Mouse (Mus musculus) cerebellum, postnatal 36 days (tissue): ENCODE measurements around the gene Rgcc.
A peak's percentile ranks its signal among the peaks of the same experiment; 100 is the strongest.

Source experiments
- DNase-seq, 2 experiments: peaks; one replicate each; pipeline ENCODE4 v3.0.0; 2021 to 2022; ENCODE audit warnings: mixed read lengths in 2 of 2

Rgcc gene

DNA sequence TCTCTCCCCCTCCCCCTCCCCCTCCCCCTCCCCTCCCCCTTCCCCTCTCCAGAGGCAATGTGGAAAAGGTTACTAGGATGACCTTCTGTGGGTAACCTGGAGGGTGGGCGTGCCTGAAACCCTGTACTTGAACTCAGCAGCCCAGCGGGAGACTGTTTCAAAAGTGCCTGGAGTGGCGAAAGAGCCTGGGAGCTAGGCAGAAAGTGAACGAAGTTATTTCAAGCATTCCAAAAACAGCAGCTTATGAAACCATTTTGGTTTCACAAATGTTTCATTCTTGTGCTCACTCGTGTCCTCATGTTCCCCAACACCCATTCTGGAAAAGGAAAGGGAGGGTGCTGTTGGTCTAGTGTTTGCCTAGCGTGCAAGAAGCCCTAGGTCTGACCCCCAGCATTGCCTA lies 1.6 kb downstream of the Rgcc start:
- DNase-seq = no peak

DNA sequence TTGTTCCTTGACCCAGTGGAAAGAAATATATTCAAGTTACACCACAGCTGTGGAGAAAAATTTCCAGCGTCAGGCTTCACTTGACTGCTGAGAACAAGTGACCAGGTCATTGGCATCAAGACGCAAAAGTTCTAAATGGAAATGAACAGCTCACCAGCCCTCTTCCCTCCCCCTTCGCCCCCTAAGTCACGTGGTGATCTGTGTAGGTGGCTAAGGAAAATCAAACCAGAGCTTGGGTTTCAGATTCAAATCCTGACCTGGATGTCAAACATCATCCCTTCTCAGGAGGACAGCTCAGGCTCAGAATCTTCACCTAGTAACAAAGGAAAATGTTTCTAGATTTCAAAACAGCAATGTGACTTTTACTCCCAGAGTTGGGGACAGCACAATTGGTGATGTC lies 2.2 kb downstream of the Rgcc start:
- DNase-seq = no peak

DNA sequence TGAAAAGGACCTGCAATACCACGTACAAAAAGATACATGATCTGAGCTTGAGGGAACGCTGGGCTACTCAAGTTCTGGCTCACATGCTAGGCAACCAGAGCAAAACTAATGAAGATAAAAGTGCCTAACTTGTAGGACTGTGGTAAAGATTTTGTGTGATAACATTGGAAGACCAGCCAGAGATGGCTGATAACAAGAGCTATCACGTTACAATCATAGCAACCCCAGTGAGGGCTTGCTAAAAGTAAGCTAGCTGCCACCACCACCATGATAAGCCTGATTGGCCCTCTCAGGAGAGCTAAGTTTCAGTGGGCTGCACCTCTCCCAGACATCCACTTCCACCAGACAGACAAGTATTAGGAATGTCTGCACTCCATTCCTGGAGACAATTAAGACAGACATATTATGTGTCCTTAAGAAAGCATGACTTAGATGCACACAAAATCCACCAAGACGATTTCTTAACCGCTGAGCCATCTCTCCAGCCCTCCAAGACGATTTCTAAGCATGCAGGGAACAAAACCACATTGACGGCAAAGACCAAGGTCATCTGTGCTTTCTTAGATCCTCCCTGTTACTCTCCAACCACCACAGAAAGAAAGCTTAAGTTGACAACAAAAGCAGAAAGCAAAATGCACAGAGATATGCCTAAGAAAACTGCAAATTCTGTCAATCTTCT lies 3.0 kb downstream of the Rgcc start:
- no peak for DNase-seq

DNA sequence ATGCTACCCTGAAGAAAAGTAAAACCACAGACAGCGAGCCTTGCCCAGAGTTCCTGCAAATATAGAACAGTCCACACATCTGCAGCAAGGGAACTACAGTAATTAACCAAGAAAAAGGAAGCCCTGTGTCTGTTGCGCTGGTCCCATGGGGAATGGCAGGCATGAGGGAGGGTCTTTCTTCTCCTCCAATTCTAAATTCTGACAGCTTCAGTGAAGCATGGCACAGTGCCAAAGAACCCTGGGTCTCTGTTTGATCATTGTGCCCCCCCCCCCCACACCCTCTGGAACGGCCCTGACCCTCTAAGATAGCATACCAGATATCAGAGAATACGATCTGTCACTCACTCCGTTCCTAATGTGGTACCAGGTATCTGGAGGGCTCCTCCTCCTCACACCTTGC lies 4.6 kb downstream of the Rgcc start:
- no peak for DNase-seq

DNA sequence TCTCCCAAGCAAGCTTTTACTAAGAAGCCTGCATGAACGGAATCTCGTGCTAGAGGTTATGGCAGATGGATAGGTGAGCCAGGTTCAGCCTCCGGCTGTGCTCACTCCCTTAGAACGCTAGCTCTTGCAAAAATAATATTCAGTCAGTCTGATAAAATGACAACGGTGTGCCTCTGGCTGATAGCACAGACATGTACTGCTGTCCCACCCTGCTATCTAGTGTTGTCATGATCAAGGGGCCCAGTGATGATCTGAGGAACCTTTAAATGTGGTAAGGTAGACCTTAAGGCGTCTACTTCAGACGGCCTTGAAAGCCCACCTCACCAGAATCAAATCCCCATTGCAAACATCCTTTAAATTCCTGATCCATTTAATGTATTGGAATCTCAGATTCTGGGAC lies 5.2 kb downstream of the Rgcc start:
- DNase-seq = no peak

DNA sequence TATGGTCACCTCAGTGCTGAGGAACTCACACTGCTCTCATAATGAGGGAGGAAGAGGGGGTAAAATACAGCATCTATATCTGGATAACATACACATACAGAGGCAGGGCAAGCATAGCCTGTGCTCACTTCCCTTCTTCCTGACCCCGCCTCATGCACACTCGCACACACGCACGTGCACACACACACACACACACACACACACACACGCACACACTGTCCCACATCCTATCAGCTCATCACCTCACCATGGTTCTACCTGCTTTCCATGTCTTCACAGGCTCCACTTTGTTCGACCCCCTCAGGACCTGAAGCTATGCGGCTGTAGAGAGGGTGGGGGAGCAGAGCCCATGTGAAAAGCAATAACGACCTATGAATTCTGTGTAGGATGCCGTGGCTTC lies 5.9 kb downstream of the Rgcc start:
- no peak for DNase-seq

DNA sequence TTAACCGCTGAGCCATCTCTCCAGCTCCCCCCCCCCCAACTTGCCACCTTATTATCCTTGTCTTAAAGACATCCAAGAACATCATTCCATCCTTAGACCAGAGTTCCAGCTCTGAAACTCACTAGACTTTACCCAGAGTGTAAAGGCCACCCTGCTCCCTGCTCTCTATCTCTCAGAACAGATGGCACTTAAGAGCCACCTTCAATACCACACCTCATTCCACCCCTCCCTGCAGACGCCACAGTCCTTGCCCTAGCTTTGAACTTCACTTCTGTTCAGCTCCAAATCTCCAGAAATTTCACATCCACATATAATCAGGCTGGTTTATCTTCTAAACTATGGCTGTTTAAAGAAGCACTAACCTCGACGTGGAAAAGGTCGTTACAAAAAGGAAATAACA lies 6.5 kb downstream of the Rgcc start:
- DNase-seq = no peak

DNA sequence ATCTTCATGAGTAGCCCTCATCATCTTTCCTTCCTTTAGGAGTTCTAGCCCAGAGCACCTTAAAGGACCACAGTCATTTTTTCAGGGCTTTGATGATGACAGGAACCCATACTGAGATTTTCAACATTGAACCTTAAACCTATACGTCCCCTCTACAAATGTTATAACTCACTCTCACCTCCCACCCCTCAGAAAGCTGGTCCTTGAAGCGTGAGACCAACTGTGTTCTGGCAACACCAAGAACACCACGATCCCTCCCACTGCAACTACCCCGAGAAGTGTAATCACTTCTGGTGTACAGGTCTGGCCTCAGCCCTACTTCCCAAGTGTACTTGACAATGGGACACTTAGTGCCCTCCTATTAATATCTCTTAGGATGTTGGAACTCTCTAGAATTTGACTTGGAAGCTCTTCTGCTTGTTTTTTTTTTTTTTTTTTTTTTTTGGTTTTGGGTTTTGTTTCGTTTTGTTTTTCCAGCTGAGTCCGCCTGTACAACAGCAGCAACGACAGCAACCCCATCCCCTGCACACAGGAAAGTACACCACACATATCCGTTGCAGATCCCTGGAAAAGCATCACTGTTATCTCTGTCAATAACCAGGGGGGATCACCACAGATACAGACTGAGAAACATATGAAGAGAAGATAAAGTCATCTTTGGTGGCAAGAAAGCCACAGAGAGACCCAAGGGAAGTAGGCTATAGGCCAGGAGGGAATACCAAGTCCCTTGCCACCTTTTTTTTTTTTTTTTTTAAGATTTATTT lies 7.2 kb downstream of the Rgcc start:
- DNase-seq = no peak

DNA sequence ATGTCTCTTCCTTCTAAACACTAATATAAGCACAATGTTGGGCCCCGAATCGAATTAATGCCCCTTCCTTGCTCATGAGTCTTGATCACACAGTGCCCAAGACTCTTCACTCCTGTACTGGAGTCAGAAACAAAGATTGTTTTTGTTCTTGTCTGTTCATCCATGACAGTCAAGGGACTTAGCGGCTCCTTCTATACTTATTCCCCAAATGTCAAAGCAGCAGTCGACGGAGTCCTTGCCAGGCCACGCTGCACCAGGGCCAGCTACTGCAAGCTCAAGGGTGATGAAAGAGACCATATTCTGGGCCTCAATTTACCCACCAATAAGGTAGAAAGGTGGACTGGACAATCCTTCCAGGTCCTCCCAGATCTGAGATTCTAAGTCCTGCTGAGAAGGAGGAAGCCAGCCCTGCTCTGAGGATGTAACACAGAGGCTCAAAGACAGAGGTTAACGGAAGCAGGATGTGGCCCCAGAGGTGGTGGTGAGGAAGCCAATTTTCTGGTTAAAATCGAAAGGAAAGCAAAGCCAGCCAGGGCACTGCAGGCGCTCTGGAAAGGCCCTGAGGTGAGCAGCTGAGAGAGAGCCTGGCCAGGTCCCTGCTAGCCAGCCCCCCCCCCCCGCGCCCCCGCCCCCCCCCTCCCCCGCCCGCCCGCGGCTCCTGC lies 8.2 kb downstream of the Rgcc start:
- peak; percentile 18 to 21 for DNase-seq

DNA sequence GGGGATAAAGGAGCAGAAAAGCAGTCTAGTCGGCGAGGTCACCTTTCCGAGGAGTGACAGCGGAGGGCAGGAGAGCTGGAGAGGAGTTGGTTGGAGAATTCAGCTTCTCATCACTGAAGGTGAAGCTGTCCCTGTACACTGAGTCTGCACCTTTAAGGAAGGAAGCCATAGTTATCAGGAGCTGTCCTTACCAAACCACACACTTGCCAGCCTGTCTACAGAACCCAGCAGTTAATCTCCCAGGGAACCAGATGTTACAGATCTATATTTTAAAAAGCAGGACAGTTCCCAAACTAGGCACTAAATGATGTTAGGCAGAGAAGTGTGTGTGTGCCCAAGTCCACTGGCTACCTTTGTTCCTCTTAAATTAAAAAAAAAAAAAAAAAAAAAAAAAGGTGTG lies 9.8 kb downstream of the Rgcc start:
- no peak for DNase-seq

DNA sequence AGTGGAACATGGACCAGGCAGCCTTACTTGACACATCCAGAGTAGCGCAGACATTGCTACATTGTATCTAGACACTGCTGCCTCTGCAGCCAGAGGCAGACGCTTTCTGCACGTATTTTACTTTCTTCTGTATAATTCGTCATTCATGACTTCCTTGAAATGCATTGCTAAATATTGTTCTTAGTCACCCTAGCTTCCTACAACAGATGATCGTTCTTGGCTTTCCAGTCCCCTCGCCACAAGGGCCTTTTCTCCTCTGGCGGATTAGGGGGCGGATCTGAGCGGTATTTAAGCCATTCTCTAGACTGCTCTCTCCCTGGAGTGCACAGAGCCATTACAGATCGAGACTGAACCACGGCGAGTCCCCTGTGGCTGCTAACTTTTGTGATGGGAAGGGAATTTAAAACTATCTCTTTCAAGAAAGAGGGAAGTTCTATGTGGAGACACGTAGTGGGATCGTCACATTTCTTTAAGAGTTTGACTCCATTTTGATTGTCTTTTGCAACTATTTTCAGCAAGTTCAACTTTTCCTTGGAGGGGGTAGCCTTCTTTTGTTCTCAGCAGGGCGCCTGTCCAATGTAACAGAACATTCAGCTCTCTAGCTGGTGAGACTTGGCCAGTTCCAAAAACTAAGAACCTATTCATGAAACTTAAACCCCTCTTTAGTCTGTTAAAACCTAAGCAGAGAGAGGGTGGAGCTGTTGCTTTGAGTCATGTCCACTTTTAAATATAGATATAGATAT lies 10.6 kb downstream of the Rgcc start:
- no peak for DNase-seq

DNA sequence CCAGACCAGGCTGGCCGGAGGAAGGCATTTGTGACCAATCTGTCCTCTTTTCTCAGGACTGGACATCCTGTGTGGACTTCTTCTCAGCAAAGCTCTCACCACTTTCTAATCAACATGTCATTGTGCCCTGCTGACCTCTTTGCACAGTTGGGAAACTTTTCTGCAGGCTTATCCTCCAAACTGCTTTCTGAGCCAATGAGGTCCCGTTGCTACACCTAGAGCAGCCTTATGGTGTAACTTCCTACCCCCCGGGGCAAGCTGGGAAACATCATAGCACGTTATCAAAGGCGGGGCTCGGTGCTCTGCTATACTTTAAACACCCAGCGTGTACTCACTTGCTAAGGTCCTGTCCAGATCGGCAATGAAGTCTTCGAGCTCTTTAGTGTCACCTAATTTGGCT lies 11.5 kb downstream of the Rgcc start:
- DNase-seq = no peak

DNA sequence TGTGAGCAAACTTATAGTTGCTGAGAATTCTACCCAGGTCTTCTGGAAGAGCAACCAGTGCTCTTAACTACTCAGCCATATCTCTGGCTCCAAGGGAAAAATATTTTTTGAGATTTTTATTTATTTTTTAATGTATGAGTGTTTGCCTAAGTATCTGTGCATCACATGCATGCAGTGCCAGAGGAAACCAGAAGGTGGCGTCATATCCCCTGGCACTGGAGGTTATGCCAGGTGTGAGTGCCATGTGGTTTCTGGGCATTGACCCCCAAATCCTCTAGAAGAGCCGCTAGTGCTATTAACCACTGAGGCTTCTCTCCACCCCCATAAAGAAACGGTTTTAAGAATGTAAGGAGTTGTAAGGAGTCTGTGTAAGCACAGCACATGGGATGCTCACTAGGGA lies 13.2 kb downstream of the Rgcc start:
- no peak for DNase-seq

DNA sequence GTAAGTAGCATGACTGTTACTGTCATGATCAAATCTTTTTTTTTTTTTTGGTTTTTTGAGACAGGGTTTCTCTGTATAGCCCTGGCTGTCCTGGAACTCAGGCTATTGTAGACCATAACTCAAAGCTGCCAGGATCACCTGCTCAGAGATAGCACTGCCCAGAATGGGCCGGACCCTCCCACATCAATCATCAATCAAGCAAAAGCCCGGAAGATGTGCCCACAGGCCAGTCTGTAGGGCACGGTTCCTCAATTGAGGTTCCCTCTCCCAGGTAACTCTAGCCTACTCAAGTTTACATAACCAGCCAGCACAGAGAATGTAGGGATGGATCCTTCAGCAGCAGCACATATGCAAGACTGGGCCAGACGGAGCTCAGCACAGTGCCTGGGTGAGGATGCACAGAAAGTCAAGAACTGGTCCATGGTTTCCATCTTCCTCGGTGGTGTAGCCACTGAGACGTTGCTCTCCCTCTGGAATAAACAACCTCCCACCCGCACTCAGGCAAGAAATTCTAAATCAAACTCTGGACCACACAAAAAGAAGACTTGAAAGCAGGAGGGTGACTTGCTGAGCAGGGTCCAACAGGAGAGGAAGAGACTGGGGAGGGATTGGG lies 14.1 kb downstream of the Rgcc start:
- DNase-seq = no peak

DNA sequence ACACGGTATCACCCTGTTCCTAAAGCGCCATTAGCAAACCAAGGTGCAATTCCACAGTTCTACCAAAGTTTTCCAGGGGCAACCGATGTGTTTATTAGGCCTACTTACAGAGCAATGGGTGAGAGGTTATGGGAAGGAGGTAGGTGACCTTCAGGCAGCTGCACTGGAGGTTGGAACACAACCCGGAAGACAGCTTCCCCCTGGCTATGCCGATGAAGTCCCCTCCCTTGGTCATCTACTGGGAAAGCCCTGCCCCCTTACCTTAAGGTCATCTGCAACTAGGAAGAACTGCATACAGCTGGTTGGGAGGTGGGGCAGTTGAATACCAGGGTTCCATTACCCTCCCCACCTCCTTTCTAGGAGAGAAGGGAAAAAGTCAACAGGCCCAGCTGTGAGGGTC lies 15.9 kb downstream of the Rgcc start:
- no peak for DNase-seq

DNA sequence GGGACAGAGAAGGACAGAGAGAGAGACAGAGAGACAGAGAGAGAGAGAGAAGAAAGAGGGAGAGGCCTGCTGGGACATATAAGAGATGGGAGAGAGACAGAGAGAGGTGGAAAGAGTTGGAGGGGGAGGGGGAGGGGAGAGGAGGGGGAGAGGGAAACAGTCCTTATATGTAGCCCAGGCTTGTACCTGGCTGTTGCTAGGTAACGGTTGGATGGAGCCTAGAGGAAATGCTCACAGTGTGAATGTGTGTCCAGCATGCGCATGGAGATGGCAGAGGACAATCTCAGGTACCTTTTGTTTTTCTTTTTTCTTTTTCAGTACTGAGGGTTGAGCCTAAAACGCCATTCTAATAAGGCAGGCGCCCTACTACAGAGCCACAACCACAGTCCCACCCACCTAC lies 16.8 kb downstream of the Rgcc start:
- no peak for DNase-seq

DNA sequence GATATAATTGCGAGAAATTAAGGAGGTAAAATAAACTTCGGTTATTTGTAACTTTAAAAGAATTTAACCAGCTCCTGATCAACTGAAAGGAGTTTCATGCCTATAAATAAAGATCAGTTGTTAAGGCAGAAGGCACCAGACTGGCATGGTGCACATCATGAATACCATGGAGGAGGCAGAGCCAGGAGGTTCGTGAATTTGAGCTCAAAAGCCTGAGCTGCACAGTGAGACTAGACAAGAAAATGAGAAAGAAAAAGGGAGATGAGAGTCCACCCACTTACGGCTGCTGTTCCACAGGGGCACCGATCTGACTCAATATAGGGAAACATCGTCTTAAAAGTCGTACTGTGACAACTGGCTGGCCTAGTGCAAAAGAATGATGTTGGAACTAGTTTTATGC lies 17.5 kb downstream of the Rgcc start:
- DNase-seq = no peak

DNA sequence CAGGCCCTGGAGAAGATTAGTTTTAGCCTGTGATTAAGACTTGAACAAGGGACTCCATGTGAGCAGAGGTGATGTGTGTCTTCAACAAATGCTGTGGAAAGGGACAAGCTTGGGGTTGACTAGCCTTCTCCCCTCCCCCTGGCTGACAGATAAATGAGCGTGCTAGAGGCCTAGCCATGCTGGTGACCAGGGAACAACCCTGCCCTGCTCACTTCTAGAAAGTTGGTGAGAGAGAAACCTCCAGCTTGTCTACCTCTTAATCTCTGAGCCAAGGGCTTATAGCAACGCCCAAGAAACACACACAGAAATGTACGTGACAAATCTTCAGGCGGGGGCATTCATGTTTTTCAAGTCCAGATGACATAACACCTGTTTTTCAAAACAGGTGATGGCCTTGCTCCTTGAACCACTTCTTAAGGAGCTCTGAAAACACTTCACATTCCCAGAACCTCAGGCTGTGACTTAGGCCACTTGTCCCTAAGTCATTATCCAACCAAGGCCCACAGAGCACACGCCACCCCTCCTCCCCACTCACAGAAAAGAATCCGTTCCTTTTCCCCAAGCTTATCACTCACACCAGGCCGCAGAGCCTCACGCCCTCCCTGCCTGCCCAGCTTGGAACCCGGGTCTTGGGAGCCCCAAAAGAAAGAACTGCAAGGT lies 19.4 kb downstream of the Rgcc start:
- no peak for DNase-seq

DNA sequence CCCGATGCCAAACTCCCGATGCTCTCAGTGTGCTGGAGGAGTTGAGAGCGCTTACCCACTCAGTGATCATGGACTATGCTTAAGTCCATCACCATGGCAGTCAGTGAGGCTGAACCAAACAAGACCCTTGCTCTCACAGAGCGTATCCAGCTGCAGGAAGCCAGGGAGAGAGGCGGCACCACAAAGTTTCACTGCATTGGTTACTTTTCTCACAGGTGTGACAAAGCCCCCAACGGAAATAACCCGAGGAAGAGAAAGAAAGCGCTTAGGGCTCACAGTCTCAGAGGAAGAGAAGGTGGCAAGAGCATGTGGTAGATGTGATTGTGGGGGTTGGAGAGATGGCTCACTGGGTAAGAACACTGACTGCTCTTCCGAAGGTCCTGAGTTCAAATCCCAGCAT lies 21.0 kb downstream of the Rgcc start:
- DNase-seq = no peak

DNA sequence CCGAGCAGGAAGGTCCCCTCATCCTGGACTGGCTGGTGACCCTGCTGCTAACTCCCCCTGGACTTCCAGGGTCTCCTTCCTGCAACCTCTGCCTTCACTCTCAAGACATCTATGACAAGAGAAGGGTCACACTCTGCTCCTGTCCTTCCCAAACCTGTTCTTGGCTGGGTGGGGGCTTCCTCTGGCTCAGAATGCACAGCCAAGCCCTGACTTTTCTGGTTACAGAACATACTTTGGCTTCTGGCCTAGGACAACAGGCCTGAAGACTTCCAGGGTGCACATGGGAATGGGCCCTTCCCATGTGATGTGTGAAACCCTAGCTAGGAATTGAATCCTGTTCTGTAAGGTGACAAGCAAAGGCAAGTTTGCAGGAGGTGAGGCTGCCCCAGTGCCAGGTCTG lies 22.0 kb downstream of the Rgcc start:
- no peak for DNase-seq

DNA sequence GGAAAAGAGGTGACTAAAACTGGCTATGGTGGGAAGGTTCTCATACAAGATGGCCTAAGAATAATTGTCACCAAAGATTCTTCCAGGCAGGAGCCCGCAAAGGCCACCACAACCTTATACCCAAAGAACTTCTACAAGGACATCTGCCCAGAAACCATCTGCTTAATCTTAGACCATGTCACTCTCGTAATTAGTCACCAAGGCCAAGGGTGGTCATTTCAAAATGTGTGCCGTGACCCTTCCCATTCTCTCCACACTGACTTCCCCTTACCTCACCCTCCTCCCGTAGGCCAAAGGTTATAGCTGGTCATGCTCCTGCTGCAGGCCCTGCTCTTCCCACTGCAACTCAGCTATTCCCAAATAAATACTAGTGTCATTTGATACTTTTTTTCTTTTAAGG lies 22.5 kb downstream of the Rgcc start:
- no peak for DNase-seq

DNA sequence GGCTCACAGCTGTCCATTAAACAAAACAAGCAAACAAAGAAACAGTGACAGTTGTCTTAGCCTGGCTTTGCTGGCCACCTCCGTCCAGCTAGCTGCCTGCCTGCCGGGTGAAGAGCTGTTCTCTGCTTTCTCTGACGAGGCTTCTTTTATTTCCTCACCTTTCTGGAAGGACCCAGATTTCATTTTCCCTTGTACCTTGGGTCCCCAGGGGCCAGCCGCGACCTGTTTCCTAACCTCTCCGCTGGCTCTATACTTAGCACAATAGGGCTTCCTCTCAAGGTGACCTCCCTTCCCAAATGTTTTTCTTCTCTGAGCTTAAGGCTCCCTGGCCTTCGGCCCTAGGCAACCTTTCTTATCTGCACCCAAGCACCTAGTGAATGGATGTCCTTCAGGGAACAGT lies 23.5 kb downstream of the Rgcc start:
- no peak for DNase-seq
